Mouse (Mus musculus): ENCODE data around the gene Slc23a2.
A peak's percentile ranks its signal among the peaks of the same experiment; 100 is the strongest.

Slc23a2 gene

GRCm38 (mm10) chr2:132048143-132048772, 96.7 kb downstream of the Slc23a2 start:
- no peak for DNase-seq (ENCODE audit: low spot score)

GRCm38 (mm10) chr2:132047364-132047763, 97.5 kb downstream of the Slc23a2 start:
- no peak for DNase-seq (ENCODE audit: low spot score)

- DNase-seq (ENCODE audit: low spot score), result no peak
Observed at GRCm38 (mm10) chr2:132046659-132047058, 98.2 kb downstream of the Slc23a2 start.

DNA sequence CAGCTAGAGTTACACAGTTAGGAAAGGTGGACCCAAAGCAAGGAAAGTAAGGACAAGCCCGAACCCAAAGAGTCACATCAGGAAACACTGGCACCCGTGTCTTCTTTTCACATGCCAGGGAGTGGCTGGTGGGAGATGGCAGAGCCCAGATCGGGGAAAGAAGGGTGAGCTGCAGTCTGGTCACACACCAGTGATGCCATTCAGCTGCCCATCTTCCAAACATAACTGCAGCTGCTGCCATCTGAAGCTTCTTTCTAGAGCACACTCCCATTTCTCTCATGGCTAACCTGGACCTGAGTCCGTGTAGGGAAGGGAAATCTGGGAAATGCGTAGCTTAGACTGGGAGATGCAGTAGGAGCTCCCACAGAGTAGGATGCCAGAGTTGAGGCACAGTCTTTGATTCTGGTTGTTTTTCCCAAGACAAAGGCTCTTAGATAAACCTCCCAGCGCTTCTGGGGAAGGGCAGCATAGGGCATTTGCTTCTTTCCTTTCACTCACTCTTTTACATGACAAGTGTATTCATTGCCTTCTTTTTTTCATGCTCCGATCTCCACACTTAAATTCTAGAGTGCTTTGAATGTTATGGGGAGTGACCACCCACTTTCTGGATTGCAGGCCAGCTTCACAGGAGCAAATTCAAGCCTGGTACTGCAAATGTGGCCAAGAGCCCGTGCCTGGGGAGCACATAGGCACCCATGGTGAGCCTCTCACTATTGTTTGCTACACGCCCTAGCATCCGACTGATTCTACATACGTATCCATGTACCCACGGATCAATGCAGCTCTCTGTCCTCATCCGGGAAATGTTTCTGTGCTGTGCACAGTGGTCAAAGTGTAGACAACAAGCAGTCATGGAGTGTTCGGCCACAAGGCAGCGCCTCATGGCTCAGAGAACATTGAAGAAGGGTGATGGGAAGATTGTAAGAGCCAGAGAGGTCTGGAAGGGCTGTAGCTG, 100.3 kb downstream of the Slc23a2 start:
- no peak for DNase-seq (ENCODE audit: low spot score)

GRCm38 (mm10) chr2:132043101-132043621, 101.7 kb downstream of the Slc23a2 start:
- peak; percentile 90 for DNase-seq (ENCODE audit: low spot score)

- no peak for DNase-seq (ENCODE audit: low spot score)
Observed at GRCm38 (mm10) chr2:132039894-132040293, 105.0 kb downstream of the Slc23a2 start.

- no peak for DNase-seq (ENCODE audit: low spot score)
Observed at GRCm38 (mm10) chr2:132036326-132036725, 108.6 kb downstream of the Slc23a2 start.

GRCm38 (mm10) chr2:132035470-132035835, 109.5 kb downstream of the Slc23a2 start:
- no peak for DNase-seq (ENCODE audit: low spot score)

DNA sequence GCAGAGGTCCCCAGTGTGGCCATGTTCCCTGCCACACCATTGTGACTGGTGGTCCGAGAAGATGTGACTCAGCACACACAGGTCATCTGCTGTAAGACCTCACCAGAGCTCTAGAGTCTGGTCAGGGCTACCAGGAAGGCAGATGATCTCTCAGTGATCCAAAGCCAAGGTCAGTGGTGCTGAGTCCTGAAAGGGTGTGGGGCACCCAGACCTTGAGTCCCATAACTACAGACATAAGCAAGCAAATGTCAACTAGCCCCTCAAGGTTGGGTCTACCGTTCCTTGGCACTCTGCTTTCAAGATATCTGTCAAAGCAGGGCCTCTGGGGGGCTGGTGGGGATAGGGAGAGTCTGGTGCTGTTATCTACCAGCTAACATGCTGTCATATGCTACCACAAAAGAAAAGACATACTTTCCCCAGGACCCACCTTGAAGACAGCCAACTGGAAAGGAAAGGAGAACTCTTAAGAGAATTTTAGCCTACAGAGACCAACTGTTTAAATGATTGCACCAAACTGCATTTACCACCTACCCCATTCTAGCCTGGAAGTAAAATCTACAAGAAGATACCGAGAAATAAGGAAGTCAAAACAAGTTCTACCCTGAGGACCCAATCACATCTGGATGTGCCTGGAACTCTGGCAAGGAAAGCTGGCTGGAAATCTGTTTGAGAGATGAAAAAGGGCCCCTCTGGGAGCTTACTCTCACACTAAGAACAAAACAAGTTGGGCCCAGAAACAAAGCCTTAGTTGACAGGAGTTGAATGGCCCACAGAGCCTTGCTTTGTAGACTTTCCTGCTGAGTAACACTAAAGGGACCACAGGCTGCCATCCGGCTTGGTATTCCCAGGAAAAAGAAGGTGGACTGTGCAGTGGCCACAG, 110.1 kb downstream of the Slc23a2 start:
- peak; percentile 23 for DNase-seq (ENCODE audit: low spot score)

- DNase-seq (ENCODE audit: low spot score), result no peak
Observed at GRCm38 (mm10) chr2:132031364-132032095, 113.4 kb downstream of the Slc23a2 start.

GRCm38 (mm10) chr2:132030418-132031363, 114.2 kb downstream of the Slc23a2 start:
- DNase-seq (ENCODE audit: low spot score), result no peak

GRCm38 (mm10) chr2:132029646-132030417, 115.1 kb downstream of the Slc23a2 start, which contains the start of gene Rassf2:
TSS of gene Rassf2 (minus strand) at chr2:132030258.
- DNase-seq (ENCODE audit: low spot score), result peak; percentile 89

GRCm38 (mm10) chr2:132028894-132029605, 115.9 kb downstream of the Slc23a2 start:
- DNase-seq (ENCODE audit: low spot score), result no peak

DNA sequence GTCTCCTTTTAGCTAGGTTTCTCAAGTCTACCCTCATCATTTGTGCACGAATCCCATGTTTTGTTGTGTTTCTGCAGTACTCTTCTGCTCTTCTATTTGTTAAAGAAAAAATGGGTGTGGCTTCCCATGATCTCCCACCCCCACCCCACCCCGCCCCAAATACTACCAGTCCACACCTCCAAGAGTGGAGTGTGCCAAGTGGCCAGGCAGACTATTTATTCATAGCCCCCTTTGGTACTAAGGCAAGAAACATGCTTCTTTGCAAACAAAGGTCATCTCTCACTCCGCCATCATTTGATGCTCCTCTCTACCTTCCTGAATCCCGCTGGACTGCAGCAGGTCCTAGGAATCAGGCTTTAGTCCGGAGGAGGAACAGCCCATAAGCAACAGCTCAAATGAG, 116.8 kb downstream of the Slc23a2 start:
- DNase-seq (ENCODE audit: low spot score), result no peak

DNA sequence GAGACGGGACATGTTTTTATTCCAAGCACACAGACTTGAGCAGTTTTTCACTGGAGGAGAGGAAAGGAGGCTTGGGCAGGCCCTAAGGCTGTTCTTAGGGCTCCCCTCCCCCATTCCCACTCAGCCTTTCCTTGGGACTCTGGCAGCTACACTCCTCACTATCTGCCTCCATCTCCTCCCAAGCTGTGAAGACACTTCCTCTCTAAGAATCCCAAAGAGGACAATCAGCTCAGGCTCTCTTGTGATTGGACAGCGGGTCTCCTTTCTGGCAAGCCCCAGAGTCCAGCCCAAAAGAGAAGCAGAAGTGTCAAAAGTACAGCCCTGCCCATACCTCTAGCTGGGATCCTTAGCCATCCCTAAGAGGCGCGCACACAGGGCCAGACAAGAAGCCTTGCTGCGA, 117.5 kb downstream of the Slc23a2 start:
- no peak for DNase-seq (ENCODE audit: low spot score)

DNA sequence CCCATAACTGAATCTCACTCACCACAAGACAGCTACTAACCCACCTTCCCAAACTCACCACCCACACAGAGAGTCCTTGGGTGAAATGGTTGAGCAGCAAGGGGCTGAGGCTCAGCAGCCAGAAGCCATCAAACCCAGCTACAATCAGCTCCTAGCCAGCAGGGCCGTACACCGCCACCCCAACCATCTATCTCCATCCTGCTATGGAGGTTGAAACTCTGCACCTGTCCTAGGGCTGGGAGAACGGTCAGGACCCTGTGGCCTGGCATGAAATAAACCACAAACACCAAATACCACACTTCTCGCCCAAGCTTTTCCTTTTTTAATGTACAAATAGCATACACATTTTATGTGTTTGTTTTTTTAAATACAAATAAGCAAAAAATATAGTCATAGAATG, 120.9 kb downstream of the Slc23a2 start:
- DNase-seq (ENCODE audit: low spot score), result no peak

GRCm38 (mm10) chr2:132022621-132023020, 122.3 kb downstream of the Slc23a2 start:
- DNase-seq (ENCODE audit: low spot score), result no peak

- no peak for DNase-seq (ENCODE audit: low spot score)
Observed at GRCm38 (mm10) chr2:132021616-132022015, 123.3 kb downstream of the Slc23a2 start.
